Mouse (Mus musculus) ES-E14 (cell line): ENCODE results near the gene Myh7b. TPM values are rescaled to one million over a fixed set of nuclear protein-coding genes. Genes with fewer than 3 reads are reported as not detected.

Experiments
- DNase-seq: peaks from one replicate; pipeline ENCODE4 v3.0.0-alpha.2; 2013; ENCODE audit warnings: low read depth, low spot score
- H3K27ac ChIP-seq: 2 replicates; pipeline ENCODE4 v1.5.1; 2012; ENCODE audit warnings: low read depth, mild to moderate bottlenecking, low read length, moderate library complexity, mixed read lengths; ENCODE audit not compliant: poor library complexity, insufficient read depth, severe bottlenecking
- H3K36me3 ChIP-seq: 2 replicates; pipeline ENCODE4 v1.6.1; 2012; ENCODE audit warnings: mild to moderate bottlenecking, low read length, moderate library complexity, mixed read lengths; ENCODE audit not compliant: control insufficient read depth, poor library complexity, insufficient read depth, severe bottlenecking
- H3K4me1 ChIP-seq, 2 experiments: fragments of 150-350 bp in 1 of 2; sonication (generic) in 1 of 2; 2 replicates each; pipeline ENCODE4 v1.6.1; 2012; ENCODE audit warnings: low read length in 2 of 2, mild to moderate bottlenecking in 1 of 2, mixed read lengths in 1 of 2; ENCODE audit not compliant: control insufficient read depth in 2 of 2, insufficient read depth in 2 of 2, poor library complexity in 1 of 2
- H3K4me3 ChIP-seq, 2 experiments: fragments of 150-350 bp in 1 of 2; sonication (generic) in 1 of 2; 2 replicates each; pipeline ENCODE4 v1.5.1; 2012; ENCODE audit warnings: low read length in 2 of 2, low read depth in 1 of 2, mild to moderate bottlenecking in 1 of 2, mixed read lengths in 1 of 2; ENCODE audit not compliant: insufficient read depth in 1 of 2, poor library complexity in 1 of 2, severe bottlenecking in 1 of 2
- H3K9ac ChIP-seq: 2 replicates; pipeline ENCODE4 v1.6.1; 2012; ENCODE audit warnings: low read depth, mild to moderate bottlenecking, low read length, mixed read lengths; ENCODE audit not compliant: poor library complexity, insufficient read depth, severe bottlenecking
- H3K9me3 ChIP-seq: fragments of 150-350 bp; sonication (generic); 2 replicates; pipeline ENCODE4 v1.6.1; 2012; ENCODE audit warnings: low read depth, mild to moderate bottlenecking, low read length; ENCODE audit not compliant: control insufficient read depth, insufficient read depth
- CHD2 ChIP-seq: IDR thresholded peaks from 2 replicates; pipeline ENCODE4 v1.6.1; 2014; ENCODE audit warnings: mild to moderate bottlenecking, low read depth, low read length, inconsistent platforms
- HCFC1 ChIP-seq: IDR thresholded peaks from 2 replicates; pipeline ENCODE4 v1.6.1; 2012; ENCODE audit warnings: low read length, inconsistent platforms, borderline replicate concordance; ENCODE audit not compliant: insufficient read depth
- MAFK ChIP-seq: IDR thresholded peaks from 2 replicates; pipeline ENCODE4 v1.6.1; 2014; ENCODE audit warnings: mild to moderate bottlenecking, low read depth, low read length, inconsistent platforms; ENCODE audit not compliant: insufficient read depth
- ZC3H11A ChIP-seq: IDR thresholded peaks from 2 replicates; pipeline ENCODE4 v1.6.1; 2012; ENCODE audit warnings: low read depth, mild to moderate bottlenecking, inconsistent platforms, low read length, borderline replicate concordance
- ZNF384 ChIP-seq: IDR thresholded peaks from 2 replicates; pipeline ENCODE4 v1.6.1; 2012; ENCODE audit warnings: low read depth, low read length, inconsistent platforms
- in situ Hi-C, 2 experiments: fragments of 600-800 bp; cut with MboI; formaldehyde crosslinking; loops; one replicate each; pipeline ENCODE4 v1.15.1; 2025; ENCODE audit warnings: low sequenced_read_pairs in 2 of 2, inconsistent platforms in 1 of 2; ENCODE audit not compliant: unreplicated experiment in 2 of 2
- total RNA-seq: library from RNA; depleted of rRNA; stranded (reverse); fragments of 300-350 nt; gene quantifications from 2 replicates; pipeline ENCODE4 v1.2.3, GENCODE M21; 2012; rRNA removed

Gene Myh7b
- total RNA-seq = 5.4 and 8.0 TPM in 2 replicates

DNA sequence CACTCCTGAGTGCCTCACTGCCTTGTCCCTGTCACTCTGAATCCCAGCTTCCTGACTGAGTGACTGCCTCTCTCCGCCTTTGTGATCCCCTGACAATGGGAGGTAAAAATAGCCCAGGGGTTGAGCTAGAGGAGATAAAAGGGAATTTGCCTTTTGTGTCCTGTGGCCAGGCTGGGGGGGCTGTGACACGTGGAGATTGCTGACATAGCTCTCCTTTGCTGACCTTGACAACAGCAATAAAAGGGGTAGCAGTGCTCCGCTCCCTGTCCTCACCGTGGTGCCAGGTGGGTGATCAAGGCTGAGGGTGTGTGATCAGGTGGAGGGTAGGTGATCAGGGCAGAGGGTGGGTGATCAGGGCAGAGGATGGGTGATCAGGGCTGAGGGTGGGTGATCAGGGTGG lies at the start of gene Myh7b:
Myh7b (plus strand) TSS at position 235 of the 400 bp plus-strand sequence.
- TF ChIP-seq HCFC1 (no peak), CHD2 (no peak)
- no peaks in the 10 kb centered on the region for H3K9me3 ChIP-seq
- peaks cover 0 to 32% of the 10 kb centered on the region in 2 experiments; a peak in 3 of 4 replicates for H3K4me1 ChIP-seq
- no peak within 1 kb of the TSS for H3K9ac ChIP-seq
- no peak within 1 kb of the TSS for H3K27ac ChIP-seq
- no peak within 1 kb of the TSS for H3K4me3 ChIP-seq
- in situ Hi-C loops = loop anchor here in 1 of 2 experiments (10.0 kb wide), 1 partner anchor 96 kb away; the partner anchor contains the start of genes Acss2 and Ggt7
- DNase-seq = no peak
- H3K36me3 ChIP-seq = no peaks in the 10 kb centered on the region

DNA sequence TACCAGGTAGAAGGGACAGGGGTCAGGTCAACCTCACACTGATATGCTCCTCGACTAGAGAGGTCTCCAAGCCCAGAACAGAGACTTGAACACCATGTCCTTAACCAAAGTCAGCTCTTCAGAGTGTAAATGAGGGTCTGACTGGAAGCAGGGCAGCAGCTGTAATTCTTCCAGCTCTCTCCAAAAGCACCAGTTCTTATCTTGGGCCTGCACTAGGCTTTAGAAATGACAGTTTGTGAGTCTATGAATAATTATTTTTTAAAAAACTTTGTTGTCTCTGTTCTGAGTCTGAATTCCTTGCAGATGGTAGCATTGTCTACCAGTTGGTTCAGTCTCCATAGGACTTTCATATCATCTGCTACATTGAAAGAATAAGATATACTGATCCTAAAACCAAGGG lies 48.8 kb upstream of the Myh7b start:
- DNase-seq = no peak
- no peak overlapping the region for H3K27ac ChIP-seq
- peaks cover 0 to 8% of the 10 kb centered on the region in 2 experiments; a peak in 1 of 4 replicates for H3K4me1 ChIP-seq
- H3K9me3 ChIP-seq = no peaks in the 10 kb centered on the region
- in situ Hi-C loops = no loop called here
- H3K4me3 ChIP-seq = no peak overlapping the region
- peaks cover 5% of the 10 kb centered on the region; the same call in 1 of the 2 replicates for H3K36me3 ChIP-seq
- no peak overlapping the region for H3K9ac ChIP-seq
- no peak for TF ChIP-seq CHD2
- TF ChIP-seq ZNF384 = no peak
- no peak for TF ChIP-seq HCFC1
- TF ChIP-seq ZC3H11A = no peak
- TF ChIP-seq MAFK = no peak

GRCm38 (mm10) chr2:155562934-155563333 lies 48.1 kb upstream of the Myh7b start:
- Histone ChIP-seq H3K9ac (no peak overlapping the region), H3K36me3 (peaks cover 8% of the 10 kb centered on the region; the same call in 1 of the 2 replicates), H3K4me3 (no peak overlapping the region), H3K4me1 (peaks cover 0 to 11% of the 10 kb centered on the region in 2 experiments; a peak in 1 of 4 replicates), H3K27ac (no peak overlapping the region), H3K9me3 (no peaks in the 10 kb centered on the region)
- in situ Hi-C loops = no loop called here
- no peak for DNase-seq
- TF ChIP-seq ZC3H11A (no peak), MAFK (no peak)

DNA sequence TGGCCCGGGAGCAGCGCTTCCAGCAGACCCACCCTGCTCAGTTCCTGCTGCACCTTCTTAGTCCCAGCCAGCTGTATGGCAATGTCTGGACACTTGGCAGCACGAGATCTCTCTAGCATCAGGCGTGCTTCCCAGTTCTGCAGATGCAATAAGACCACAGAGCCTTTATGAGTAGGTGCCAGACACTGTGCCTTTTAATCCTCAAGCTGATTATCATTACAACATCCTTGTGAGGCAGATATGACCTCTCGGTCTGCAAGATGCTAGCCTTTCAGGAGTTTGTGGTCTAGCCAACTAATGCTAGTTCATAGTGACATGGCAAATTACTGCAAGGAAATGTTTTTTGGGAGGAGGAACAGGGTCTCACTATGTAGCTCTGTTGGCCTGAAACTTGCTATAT lies 43.3 kb upstream of the Myh7b start:
- no peak for TF ChIP-seq ZNF384
- no peak for TF ChIP-seq CHD2
- TF ChIP-seq ZC3H11A = no peak
- no peak for TF ChIP-seq MAFK
- TF ChIP-seq HCFC1 = no peak
- DNase-seq = no peak
- H3K36me3 ChIP-seq = peaks cover 11% of the 10 kb centered on the region
- H3K9ac ChIP-seq = no peak overlapping the region
- in situ Hi-C loops = no loop called here
- H3K4me1 ChIP-seq = peaks cover 4 to 13% of the 10 kb centered on the region in 2 experiments; a peak in 3 of 4 replicates
- no peak overlapping the region for H3K4me3 ChIP-seq
- H3K27ac ChIP-seq = no peak overlapping the region; the same call in 1 of the 2 replicates
- H3K9me3 ChIP-seq = no peaks in the 10 kb centered on the region

DNA sequence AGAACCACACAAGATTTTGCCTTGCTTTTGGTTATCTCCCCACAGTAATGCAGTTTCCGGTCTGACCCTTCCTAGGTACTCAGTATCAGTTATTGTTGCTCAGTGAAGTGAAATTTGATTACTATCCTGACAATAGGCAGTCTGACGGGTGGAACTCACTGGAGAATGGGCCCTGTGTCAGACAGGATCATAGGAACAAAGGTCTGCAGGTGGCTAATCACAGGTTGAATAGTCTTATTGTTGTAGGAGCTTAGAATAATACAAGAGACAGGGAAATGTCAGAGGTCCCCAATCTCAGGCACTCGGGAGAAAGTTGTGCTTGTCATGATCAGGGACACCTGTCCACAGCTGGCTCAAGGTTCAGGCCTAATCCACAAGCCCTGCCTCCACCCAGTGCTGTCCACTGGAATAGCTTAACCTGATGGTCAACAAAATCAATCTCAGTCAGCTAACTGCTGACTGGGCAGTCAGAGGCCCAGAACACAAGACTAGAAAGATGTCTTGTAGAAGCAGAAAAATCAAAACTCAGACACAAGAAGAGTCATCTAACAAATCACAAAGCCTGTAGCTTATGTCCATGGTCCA lies 41.7 kb upstream of the Myh7b start:
- no peak for DNase-seq
- Histone ChIP-seq H3K9me3 (no peaks in the 10 kb centered on the region), H3K27ac (no peak overlapping the region), H3K4me1 (peaks cover 4 to 5% of the 10 kb centered on the region in 2 experiments; a peak in 3 of 4 replicates), H3K9ac (no peak overlapping the region), H3K4me3 (no peak overlapping the region), H3K36me3 (peaks cover 7% of the 10 kb centered on the region)
- in situ Hi-C loops = no loop called here
- 0 out of 2 replicates have a peak, but pooled peaks have one; percentile 28 for TF ChIP-seq CHD2
- TF ChIP-seq ZNF384 = no peak
